Mouse (Mus musculus): Measurements from ENCODE around the gene Calm3. TPM values are rescaled to one million over a fixed set of nuclear protein-coding genes. Genes with fewer than 3 reads are reported as not detected.

Calm3 gene
- total RNA-seq, 2 experiments from 2014 or later = 309 to 310 TPM

- no peak for DNase-seq
Measured at GRCm38 (mm10) chr7:16885905-16886304, 38.0 kb downstream of the Calm3 start.

GRCm38 (mm10) chr7:16885271-16885776 is 38.6 kb downstream of the Calm3 start:
- DNase-seq = no peak

GRCm38 (mm10) chr7:16884334-16884733 is 39.6 kb downstream of the Calm3 start:
- no peak for DNase-seq

- no peak for DNase-seq
Measured at GRCm38 (mm10) chr7:16883162-16883561, 40.8 kb downstream of the Calm3 start.

GRCm38 (mm10) chr7:16880615-16881014 is 43.3 kb downstream of the Calm3 start:
- no peak for DNase-seq

- peak; percentile 86 for DNase-seq
Measured at GRCm38 (mm10) chr7:16879796-16880547, 43.9 kb downstream of the Calm3 start.

GRCm38 (mm10) chr7:16877717-16878116 is 46.2 kb downstream of the Calm3 start:
- DNase-seq = no peak

- peak; percentile 60 for DNase-seq
Measured at GRCm38 (mm10) chr7:16876608-16877007, 47.3 kb downstream of the Calm3 start.

- DNase-seq = no peak
Measured at GRCm38 (mm10) chr7:16876006-16876405, 47.9 kb downstream of the Calm3 start.

GRCm38 (mm10) chr7:16875326-16875725 is 48.6 kb downstream of the Calm3 start:
- DNase-seq = no peak

- DNase-seq = no peak
Measured at GRCm38 (mm10) chr7:16875310-16875325, 48.8 kb downstream of the Calm3 start, which contains the start of gene Dact3. Dact3 (plus strand) TSS chr7:16875317.

GRCm38 (mm10) chr7:16874756-16875309 is 49.1 kb downstream of the Calm3 start:
- DNase-seq = peak; percentile 99

GRCm38 (mm10) chr7:16874190-16874589 is 49.7 kb downstream of the Calm3 start:
- peak; percentile 87 for DNase-seq

GRCm38 (mm10) chr7:16873392-16873791 is 50.5 kb downstream of the Calm3 start:
- no peak for DNase-seq

GRCm38 (mm10) chr7:16872478-16872877 is 51.4 kb downstream of the Calm3 start:
- DNase-seq = no peak

GRCm38 (mm10) chr7:16871600-16871999 is 52.3 kb downstream of the Calm3 start:
- no peak for DNase-seq

- DNase-seq = no peak
Measured at GRCm38 (mm10) chr7:16869497-16869896, 54.4 kb downstream of the Calm3 start.

GRCm38 (mm10) chr7:16867488-16867887 is 56.4 kb downstream of the Calm3 start:
- no peak for DNase-seq

Other genes starting within 250 kb of the Calm3 start
- under 1 TPM; 0.38 to 0.64 TPM for gene Ceacam15, start 248.4 kb downstream of the Calm3 start, total RNA-seq (2021)
- gene Ceacam9, start 202.2 kb downstream of the Calm3 start, total RNA-seq (2021) = not detected
- 100 to 1,000 TPM; 127 to 129 TPM for gene Ap2s1, start 185.7 kb downstream of the Calm3 start, total RNA-seq (2021)
- gene Slc1a5, start 142.8 kb downstream of the Calm3 start, total RNA-seq (2021) = 10 to 100 TPM; 28.4 to 28.7 TPM
- gene Strn4, start 108.2 kb downstream of the Calm3 start, total RNA-seq (2021) = 10 to 100 TPM; 87.0 to 99.9 TPM
- gene Fkrp, start 107.4 kb downstream of the Calm3 start, total RNA-seq (2021) = 10 to 100 TPM; 45.0 to 49.2 TPM
- 10 to 100 TPM; 23.0 to 23.4 TPM for gene Prkd2, start 81.2 kb downstream of the Calm3 start, total RNA-seq (2021)
- gene Dact3, start 48.8 kb downstream of the Calm3 start, total RNA-seq (2021) = 10 to 100 TPM; 45.2 to 48.6 TPM
- 1 to 10 TPM; 1.4 to 1.8 TPM for gene Gng8, start 32.3 kb downstream of the Calm3 start, total RNA-seq (2021)
- 1 to 10 TPM; 1.9 to 2.7 TPM for gene Ptgir, start 17.6 kb downstream of the Calm3 start, total RNA-seq (2021)
- gene Pnmal2, start 20.6 kb upstream of the Calm3 start, total RNA-seq (2021) = 1 to 10 TPM; 6.3 to 7.3 TPM
- gene Pnmal1, start 35.6 kb upstream of the Calm3 start, total RNA-seq (2021) = not detected
- under 1 TPM in 1 of 2 experiments, not detected in 1; 0.05 TPM for gene Gm42372, start 59.0 kb upstream of the Calm3 start, total RNA-seq (2021)
- gene Ccdc8, start 68.6 kb upstream of the Calm3 start, total RNA-seq (2021) = 10 to 100 TPM; 22.0 to 24.5 TPM
- 100 to 1,000 TPM; 109 TPM for gene Ppp5c, start 103.8 kb upstream of the Calm3 start, total RNA-seq (2021)
- 1 to 10 TPM; 3.1 to 3.8 TPM for gene Hif3a, start 138.3 kb upstream of the Calm3 start, total RNA-seq (2021)
- gene Psg16, start 149.9 kb upstream of the Calm3 start, total RNA-seq (2021) = under 1 TPM; 0.10 to 0.20 TPM
- not detected for gene Ceacam3, start 226.2 kb upstream of the Calm3 start, total RNA-seq (2021)

All from heart, postnatal 4 days (tissue).